Mouse (Mus musculus) midbrain, embryonic 14.5 days (tissue): ENCODE data around the gene Tmem156. TPM values are rescaled to one million over a fixed set of nuclear protein-coding genes. Genes with fewer than 3 reads are reported as not detected.
A peak's percentile ranks its signal among the peaks of the same experiment; 100 is the strongest.

Experiments used
- ATAC-seq: fragments of 200-750 bp; cut with Nextera tagmentation; 2 replicates; pipeline ENCODE4 v1.8.0; 2017; ENCODE audit warnings: moderate number of reproducible peaks, moderate library complexity; ENCODE audit not compliant: low FRiP score, low TSS enrichment
- DNase-seq: peaks from one replicate; pipeline ENCODE4 v3.0.0-alpha.2; 2015
- H3K27ac ChIP-seq: fragments of 300-500 bp; sonication (generic); replicated peaks from 2 replicates; pipeline ENCODE4 v1.5.1; 2014; ENCODE audit warnings: mild to moderate bottlenecking, low read depth, low read length, moderate library complexity
- H3K27me3 ChIP-seq: fragments of 300-500 bp; sonication (generic); 2 replicates; pipeline ENCODE4 v1.6.1; 2014; ENCODE audit warnings: low read length, control low read depth, mixed read lengths; ENCODE audit not compliant: control insufficient read depth, insufficient read depth
- H3K36me3 ChIP-seq: fragments of 300-500 bp; sonication (generic); 2 replicates; pipeline ENCODE4 v1.6.1; 2014; ENCODE audit warnings: low read length, control low read depth; ENCODE audit not compliant: control insufficient read depth, insufficient read depth
- H3K4me1 ChIP-seq: fragments of 300-500 bp; sonication (generic); 2 replicates; pipeline ENCODE4 v1.6.1; 2014; ENCODE audit warnings: mild to moderate bottlenecking, antibody characterized with exemption, low read length, control low read depth; ENCODE audit not compliant: control insufficient read depth, insufficient read depth
- H3K4me2 ChIP-seq: fragments of 300-500 bp; sonication (generic); 2 replicates; pipeline ENCODE4 v1.6.1; 2014; ENCODE audit warnings: mild to moderate bottlenecking, low read length, moderate library complexity
- H3K4me3 ChIP-seq: fragments of 300-500 bp; sonication (generic); replicated peaks from 2 replicates; pipeline ENCODE4 v1.5.1; 2014; ENCODE audit warnings: low read depth, low read length
- H3K9ac ChIP-seq: fragments of 300-500 bp; sonication (generic); replicated peaks from 2 replicates; pipeline ENCODE4 v1.6.1; 2014; ENCODE audit warnings: mild to moderate bottlenecking, low read length, moderate library complexity
- H3K9me3 ChIP-seq: fragments of 300-500 bp; sonication (generic); 2 replicates; pipeline ENCODE4 v1.6.1; 2016; ENCODE audit warnings: low read length, control low read depth, mixed read lengths; ENCODE audit not compliant: control insufficient read depth
- WGBS: fragments of 180-500 bp; shearing (Covaris S2); extraction: QIAGEN DNeasy Blood & Tissue Kit; methylation state at CpG from one replicate; pipeline ENCODE4 v1.1.7; 2014; 5-methylcytosine and 5-hydroxymethylcytosine counted together
- polyA plus RNA-seq: library from polyadenylated mRNA; unstranded; fragments of >200 nt; fragmentation: Nextera tagmentation; extraction: Ambion mirVana; gene quantifications from 2 replicates; pipeline ENCODE4 v1.2.1, GENCODE M21; 2014

Tmem156 gene
- polyA plus RNA-seq, 1 experiment from 2014 or later = not detected

GRCm38 (mm10) chr5:65051513-65051912 is 40.4 kb downstream of the Tmem156 start:
- no peak overlapping the region for H3K27ac ChIP-seq
- H3K4me2 ChIP-seq = no peak overlapping the region
- DNase-seq (no peak), ATAC-seq (no peak)
- 0 out of 2 replicates have a peak, but pooled peaks cover 5% of the 10 kb centered on the region for H3K4me1 ChIP-seq
- H3K9me3 ChIP-seq = no peaks in the 10 kb centered on the region
- H3K36me3 ChIP-seq = no peaks in the 10 kb centered on the region
- H3K4me3 ChIP-seq = no peak overlapping the region
- no peak overlapping the region for H3K9ac ChIP-seq
- WGBS = 70% methylated on average over 3 of the region's 3 CpGs
- H3K27me3 ChIP-seq = no peaks in the 10 kb centered on the region

GRCm38 (mm10) chr5:65049880-65050279 is 42.1 kb downstream of the Tmem156 start:
- H3K4me1 ChIP-seq = 0 out of 2 replicates have a peak, but pooled peaks cover 5% of the 10 kb centered on the region
- WGBS = 69% methylated on average over 5 of the region's 5 CpGs
- no peak for DNase-seq
- H3K9me3 ChIP-seq = no peaks in the 10 kb centered on the region
- no peak overlapping the region for H3K4me2 ChIP-seq
- H3K9ac ChIP-seq = no peak overlapping the region
- H3K4me3 ChIP-seq = no peak overlapping the region
- no peaks in the 10 kb centered on the region for H3K36me3 ChIP-seq
- no peak overlapping the region for H3K27ac ChIP-seq
- no peaks in the 10 kb centered on the region for H3K27me3 ChIP-seq
- ATAC-seq = no peak

- WGBS = 40% methylated on average over 12 of the region's 12 CpGs
Observed at GRCm38 (mm10) chr5:65047285-65047855, 44.6 kb downstream of the Tmem156 start.

GRCm38 (mm10) chr5:65046442-65047284 is 45.3 kb downstream of the Tmem156 start:
- ATAC-seq (no peak), DNase-seq (no peak)
- Histone ChIP-seq H3K9me3 (no peaks in the 10 kb centered on the region), H3K9ac (no peak overlapping the region), H3K4me1 (0 out of 2 replicates have a peak, but pooled peaks cover 5% of the 10 kb centered on the region), H3K27ac (no peak overlapping the region), H3K27me3 (no peaks in the 10 kb centered on the region), H3K4me3 (no peak overlapping the region), H3K36me3 (no peaks in the 10 kb centered on the region), H3K4me2 (no peak overlapping the region)
- 62% methylated on average over 12 of the region's 12 CpGs for WGBS

More at GRCm38 (mm10) chr5:65047285-65047855, 44.6 kb downstream of the Tmem156 start:
- 0 out of 2 replicates have a peak, but pooled peaks cover 5% of the 10 kb centered on the region for H3K4me1 ChIP-seq
- DNase-seq = no peak
- ATAC-seq = no peak; the same call in 1 of the 2 replicates
- H3K4me2 ChIP-seq = no peak overlapping the region
- H3K9ac ChIP-seq = no peak overlapping the region
- H3K27ac ChIP-seq = no peak overlapping the region
- H3K9me3 ChIP-seq = no peaks in the 10 kb centered on the region
- H3K4me3 ChIP-seq = no peak overlapping the region
- no peaks in the 10 kb centered on the region for H3K36me3 ChIP-seq
- H3K27me3 ChIP-seq = no peaks in the 10 kb centered on the region

DNA sequence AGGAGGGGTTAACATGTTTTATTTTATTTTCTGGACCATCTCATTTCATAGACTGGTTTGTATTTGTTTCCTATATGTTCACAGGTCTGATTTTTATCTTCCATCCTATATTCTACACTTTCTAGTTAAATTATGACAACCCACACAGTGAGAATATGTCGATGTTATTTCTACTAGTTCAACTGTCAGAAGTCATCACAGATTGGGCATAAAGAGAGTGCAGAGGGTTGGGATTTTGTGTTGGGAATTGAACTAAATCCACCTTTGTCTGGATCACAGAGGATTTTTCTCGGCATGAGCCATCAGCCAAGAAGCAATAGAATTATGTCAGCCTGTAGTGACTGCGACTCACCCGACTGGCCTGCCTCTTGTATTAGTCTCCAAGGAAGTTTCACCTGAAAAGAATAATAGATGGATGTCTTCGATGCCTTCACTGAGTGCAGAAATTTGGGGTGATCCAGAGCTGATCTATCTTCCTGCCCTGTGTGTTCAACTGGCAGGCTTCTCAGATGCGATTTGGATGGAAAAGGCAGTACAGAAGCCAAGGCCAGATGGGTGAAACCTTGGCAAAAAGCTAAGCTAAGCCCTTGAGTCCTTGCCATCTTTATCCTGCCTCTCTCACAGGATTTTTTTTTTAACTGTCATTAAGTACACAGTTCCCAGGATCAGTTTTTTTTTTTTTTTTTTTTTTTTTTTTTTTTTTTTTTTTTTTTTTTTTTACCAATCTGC is 46.1 kb downstream of the Tmem156 start:
- Histone ChIP-seq H3K4me1 (0 out of 2 replicates have a peak, but pooled peaks cover 5% of the 10 kb centered on the region), H3K27me3 (no peaks in the 10 kb centered on the region), H3K36me3 (no peaks in the 10 kb centered on the region), H3K4me3 (no peak overlapping the region), H3K4me2 (no peak overlapping the region), H3K9me3 (no peaks in the 10 kb centered on the region), H3K27ac (no peak overlapping the region), H3K9ac (no peak overlapping the region)
- ATAC-seq (no peak), DNase-seq (peak; percentile 40)
- WGBS = 46% methylated on average over 6 of the region's 6 CpGs

DNA sequence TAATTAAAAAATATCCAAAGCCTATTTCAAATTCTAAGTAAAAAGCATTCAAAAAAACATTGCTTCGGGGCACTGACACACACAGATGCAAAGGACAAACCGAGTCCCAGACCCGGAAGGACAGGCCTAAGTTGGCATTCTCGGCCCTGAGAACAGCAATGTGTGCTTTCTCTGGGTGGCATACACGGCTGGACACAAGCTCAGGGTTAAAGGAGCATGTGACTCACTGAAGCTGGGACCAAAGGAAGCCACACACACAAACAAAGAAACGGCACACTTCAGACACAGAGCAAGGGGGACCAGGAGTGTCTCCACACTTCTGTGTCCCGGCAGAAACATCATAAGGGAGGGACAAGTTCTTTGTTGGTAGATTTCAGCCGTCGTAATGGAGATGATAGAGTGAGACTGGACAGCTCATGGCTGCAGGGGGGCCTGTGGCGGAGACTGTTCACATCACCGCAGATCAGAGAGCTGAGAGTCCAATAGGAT is 48.5 kb downstream of the Tmem156 start:
- ATAC-seq (no peak), DNase-seq (no peak)
- no peak overlapping the region for H3K9ac ChIP-seq
- no peak overlapping the region for H3K4me2 ChIP-seq
- H3K4me1 ChIP-seq = 0 out of 2 replicates have a peak, but pooled peaks cover 5% of the 10 kb centered on the region
- H3K4me3 ChIP-seq = no peak overlapping the region
- 49% methylated on average over 11 of the region's 11 CpGs for WGBS
- H3K27ac ChIP-seq = peak overlapping the region; percentile 32; the same call in 1 of the 2 replicates
- H3K9me3 ChIP-seq = no peaks in the 10 kb centered on the region
- no peaks in the 10 kb centered on the region for H3K36me3 ChIP-seq
- no peaks in the 10 kb centered on the region for H3K27me3 ChIP-seq

GRCm38 (mm10) chr5:65040463-65040862 is 51.5 kb downstream of the Tmem156 start:
- no peak for ATAC-seq
- no peaks in the 10 kb centered on the region for H3K36me3 ChIP-seq
- H3K9ac ChIP-seq = no peak overlapping the region
- no peak overlapping the region for H3K27ac ChIP-seq
- no peak for DNase-seq
- H3K4me1 ChIP-seq = no peaks in the 10 kb centered on the region
- WGBS = 65% methylated on average over 5 of the region's 5 CpGs
- no peaks in the 10 kb centered on the region for H3K9me3 ChIP-seq
- no peak overlapping the region for H3K4me3 ChIP-seq
- no peak overlapping the region for H3K4me2 ChIP-seq
- no peaks in the 10 kb centered on the region for H3K27me3 ChIP-seq

DNA sequence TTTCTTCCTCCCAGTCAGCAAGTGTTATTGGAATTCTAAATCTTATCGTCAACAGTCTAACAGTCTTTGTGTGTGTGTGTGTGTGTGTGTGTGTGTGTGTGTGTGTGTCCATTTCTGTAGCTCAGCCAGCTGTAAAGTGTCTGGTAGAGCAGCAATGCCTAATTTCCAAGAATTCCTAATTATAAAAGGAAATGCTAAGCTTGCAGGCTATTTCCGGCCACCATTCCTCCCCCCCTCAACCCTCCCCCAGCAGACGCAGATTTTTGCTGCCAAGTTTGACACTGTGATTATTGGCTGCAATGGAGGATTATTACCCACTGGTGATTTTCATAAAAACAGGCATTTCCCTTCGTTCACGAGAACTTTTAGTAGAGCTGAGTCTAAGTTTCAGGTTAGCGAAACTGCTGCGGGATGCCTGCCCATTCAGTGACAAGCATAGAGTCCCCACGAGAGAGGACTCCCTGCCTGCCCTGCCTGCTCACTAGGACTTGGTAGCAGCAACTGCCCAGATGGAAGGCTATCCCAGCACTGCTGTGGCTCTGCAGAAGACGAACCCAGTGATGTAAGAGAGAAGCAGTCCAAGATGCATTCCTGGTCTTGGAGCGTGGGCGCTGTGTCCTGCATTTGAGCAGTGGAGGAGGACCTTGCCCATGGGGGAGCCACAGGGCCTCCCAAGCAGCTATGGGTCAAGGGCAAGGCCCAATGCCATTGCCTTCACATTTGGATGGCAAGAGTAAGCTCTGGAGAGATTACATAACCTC is 52.9 kb downstream of the Tmem156 start:
- Histone ChIP-seq H3K4me3 (no peak overlapping the region), H3K36me3 (no peaks in the 10 kb centered on the region), H3K27ac (no peak overlapping the region), H3K27me3 (no peaks in the 10 kb centered on the region), H3K4me2 (no peak overlapping the region), H3K9ac (no peak overlapping the region), H3K9me3 (no peaks in the 10 kb centered on the region), H3K4me1 (no peaks in the 10 kb centered on the region)
- 77% methylated on average over 11 of the region's 11 CpGs for WGBS
- ATAC-seq (no peak), DNase-seq (no peak)
